Mouse (Mus musculus) kidney, postnatal 36 days (tissue): ENCODE data around the gene Rplp1.

Experiments used
- DNase-seq, 2 experiments: peaks; one replicate each; pipeline ENCODE4 v3.0.0; 2021 to 2022; ENCODE audit warnings: mixed read lengths in 2 of 2

Rplp1 gene

DNA sequence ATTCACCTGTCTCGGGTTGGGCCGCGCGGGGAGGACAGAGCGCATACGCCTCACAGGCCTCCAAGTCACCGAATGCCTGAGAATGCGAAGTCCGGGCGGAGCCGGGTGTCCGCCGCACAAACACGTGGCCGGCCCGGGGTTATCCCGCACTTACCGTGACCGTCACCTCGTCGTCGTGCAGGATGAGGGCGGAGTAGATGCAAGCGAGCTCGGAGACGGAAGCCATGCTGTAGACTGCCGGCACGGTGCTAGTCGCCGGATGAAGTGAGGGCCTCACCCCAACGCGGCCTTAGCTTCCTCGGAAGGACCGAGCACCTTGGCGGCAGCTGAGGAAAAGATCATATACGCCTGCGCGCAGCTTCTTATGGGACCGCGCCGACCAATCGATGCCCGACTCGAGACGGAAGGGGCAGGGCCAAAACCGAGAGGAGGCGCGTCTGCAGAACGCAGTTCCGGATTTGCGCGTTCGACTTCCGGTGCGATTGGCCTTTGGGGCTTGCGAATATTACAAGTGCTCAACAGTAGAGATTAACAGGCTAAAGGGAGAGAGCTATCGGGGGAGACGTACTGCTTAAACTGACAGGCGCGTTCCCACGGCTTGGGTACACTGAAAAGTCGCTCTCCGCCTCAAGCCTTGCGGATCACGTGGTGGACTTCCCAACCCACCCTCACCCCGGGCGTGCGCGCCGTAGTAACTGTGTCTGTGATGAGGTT lies at the start of gene Rplp1:
TSS of gene Rplp1 (minus strand) at position 340 of the 714 bp plus-strand sequence.
- DNase-seq: peak; percentile 97 to 98

DNA sequence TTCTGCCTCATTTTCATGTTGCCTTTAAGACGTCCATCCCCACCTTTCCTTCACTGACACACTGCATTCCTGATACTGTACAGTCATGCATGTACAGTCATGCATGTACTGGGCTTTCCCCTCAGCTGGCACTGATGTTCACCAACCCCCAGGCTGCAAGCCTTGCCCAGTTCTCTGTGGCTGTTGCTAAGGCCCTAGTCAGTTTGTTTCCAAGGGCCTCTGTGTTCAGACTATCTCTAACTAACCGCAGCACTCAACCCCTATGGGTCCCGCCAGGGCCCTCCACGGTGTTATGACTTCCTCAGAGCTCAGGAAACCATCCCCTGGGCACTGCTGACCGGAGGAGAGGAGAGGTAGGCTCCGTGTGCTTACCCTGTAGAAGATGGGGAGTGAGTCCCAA lies 49.0 kb upstream of the Rplp1 start:
- DNase-seq: no peak

DNA sequence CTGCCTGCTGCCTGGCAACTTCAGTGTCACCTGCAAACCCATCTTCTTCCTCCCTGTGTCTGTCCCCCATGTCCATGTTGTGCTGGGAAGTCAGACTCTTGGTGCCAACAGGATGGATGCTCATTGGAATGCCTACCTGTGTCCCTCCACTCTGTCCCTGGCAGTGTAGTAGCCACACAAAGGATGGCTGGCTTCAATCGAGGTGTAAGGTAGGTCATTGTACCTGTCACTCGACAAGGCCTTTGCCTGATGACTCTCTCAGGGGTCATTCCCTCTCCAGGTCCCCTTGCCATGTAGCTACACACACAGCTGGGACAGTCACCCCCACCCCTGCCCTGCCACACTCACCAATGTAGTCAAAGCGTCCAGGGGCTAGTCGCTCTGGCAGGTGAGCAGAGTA lies 46.8 kb upstream of the Rplp1 start:
- no peak for DNase-seq

DNA sequence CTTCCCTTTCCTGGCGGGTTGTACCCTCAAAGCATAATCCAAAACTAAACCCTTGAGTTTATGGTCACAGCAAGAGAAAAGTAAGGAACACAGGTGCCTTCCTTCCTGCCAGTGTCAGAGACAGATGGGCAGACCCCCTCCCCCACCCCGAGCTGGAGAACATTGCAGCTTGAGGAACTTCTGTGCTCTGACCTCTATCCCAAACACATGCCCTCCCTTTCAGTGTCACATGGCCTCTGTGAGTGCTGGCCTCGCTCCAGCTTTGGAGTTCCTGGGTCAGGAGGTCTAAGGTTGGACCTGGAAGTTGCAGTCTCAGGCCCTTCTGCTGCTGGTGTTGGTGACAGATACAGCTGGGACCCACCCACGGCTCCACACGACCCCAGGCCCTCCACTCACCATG lies 46.4 kb upstream of the Rplp1 start:
- DNase-seq: peak; percentile 84 to 87

DNA sequence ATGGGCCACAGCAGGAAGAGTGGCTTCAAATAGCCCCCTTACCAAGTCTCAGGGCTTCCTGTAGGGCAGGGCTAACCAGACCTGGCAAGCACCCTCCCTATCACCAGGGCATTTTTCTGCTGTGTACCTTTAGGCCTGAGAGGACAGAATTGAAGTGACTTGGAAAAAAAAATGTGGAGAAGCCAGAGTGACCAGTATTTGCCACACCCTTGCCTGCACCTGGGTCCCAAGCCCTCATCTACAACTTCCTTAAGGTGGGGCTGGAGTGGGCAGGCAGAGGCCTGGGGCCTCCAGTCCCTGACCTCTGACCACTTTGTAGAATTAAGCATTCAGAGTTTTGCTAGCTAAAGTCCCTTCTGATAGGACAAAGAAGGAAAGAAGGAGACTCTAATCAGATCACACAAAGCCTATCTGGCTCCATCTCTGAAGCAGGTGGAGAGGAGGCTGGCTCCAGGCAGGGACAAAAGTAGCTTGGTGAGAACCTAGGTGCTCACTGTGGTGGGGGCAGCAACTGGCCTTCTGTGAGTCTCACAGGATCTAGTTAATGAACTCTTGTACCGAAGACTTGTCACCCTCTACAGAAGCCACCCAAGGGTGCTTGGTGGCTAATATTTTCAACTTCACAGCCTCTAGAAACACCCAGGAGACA lies 45.7 kb upstream of the Rplp1 start:
- DNase-seq: no peak

DNA sequence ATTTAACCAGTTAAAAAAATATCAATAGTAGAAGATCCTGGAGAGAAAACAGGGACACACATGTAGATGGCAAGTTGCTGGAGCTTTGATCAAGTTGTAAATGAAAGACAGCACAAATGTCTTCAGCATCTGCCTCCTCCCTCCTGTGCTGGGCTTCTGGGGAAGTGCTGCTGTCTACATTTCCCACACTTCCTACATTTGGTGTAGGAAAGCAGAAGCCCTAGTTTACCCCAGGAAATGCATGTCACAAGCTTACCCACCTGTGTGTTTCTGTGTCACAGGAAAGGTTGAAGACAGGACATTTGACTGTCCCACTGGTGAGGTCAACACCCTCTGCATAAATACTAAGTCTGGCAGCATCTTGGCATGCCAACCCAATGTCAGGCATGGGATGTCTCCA lies 40.4 kb upstream of the Rplp1 start:
- DNase-seq: no peak

DNA sequence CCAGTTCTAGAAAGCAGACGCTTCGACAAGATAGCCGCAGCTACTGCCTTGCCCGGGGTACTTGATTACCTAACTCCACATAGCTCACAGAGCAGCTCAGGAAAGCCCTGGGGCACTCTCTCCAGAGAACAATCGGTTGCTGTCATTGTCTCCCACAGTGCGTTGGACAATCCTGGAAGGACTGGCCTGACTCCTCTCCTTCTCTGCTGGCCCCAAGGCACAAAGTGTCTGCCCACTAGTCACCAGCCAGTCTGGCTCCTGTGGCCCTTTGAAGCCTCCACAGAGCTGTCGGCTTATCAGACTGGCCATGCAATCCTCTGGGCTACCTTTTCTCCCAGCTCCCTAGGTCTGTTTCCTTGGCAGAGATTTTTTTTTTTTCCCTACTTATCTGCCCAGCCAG lies 37.9 kb upstream of the Rplp1 start:
- no peak for DNase-seq

DNA sequence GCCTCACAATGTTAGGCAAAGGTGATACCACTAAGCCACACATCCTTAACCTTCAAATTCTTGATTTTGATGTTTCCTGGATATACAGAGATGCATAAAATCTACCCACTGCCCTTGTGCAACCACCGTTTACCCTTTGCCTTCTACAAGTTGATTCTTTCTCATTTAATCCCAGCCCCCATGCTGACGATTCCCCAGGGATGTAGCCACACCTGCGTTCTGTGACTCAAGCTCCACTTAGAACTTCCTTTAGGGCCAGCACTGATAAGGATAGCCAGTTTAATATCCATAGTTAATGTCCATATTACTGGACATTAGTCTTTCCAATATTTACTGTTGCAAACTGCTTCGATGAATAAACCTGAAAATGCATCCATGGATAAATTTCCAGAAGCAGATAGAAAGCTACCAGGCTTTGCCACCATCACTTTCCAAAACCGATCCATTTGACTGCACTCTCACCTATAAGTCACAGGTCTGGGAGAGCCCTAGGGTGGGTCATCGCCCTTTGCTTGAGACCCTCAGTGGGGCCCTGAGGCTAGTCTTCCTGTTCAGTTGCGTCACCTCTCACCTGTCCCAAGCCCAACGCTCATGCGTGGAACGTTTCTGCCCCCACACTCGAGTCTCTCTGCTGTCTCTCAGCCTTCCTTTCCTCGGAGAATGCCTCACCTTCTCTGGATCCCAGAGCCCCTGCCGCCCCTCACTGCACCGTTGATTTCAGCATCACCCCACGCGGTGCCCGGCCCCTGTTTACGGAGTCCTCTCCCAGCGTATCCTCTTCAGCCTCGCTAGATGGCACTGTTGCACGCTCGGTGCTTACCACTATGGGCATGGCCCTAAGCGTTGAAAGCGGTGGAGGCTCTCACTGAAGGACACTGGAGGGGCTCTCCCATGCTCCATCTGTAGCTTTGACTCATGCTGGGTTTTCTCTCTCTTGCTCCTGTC lies 33.3 kb upstream of the Rplp1 start:
- peak; percentile 77 to 89 for DNase-seq

DNA sequence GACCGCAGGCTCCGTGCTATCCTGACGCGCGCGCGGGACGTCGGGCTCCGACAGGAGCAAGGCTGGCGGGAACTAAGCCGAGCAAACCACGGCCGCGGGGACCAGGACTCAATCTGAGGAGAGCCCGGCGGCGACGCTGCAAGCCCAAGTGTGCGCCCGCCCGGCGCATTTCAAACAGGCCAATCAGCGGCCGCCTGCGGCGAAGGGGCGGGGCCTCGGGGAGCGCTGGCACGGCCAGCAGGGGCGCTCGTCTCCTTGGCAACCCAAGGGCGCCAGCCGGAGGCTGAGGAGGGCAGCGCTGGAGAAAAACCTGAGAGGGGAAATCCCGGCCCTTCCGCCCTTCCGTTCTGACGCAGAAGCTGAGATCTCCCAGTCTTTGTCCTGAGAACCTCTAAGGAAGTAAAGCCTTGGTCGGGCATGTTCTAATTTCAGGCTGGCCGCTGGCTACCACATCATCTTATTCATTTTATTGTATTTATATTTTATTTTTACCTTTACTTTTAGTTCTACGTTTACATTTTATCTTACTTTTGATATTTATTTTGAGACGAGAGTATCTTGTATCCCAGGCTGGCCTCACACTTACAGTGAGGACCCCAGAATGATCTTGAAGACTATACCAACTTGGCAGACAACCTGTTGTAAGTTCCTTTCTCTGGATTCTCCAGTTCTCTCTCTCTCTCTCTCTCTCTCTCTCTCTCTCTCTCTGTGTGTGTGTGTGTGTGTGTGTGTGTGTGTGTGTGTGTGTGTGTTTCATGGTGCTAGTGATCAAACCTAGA lies 32.5 kb upstream of the Rplp1 start, which contains the start of gene Kif23:
TSS of gene Kif23 (minus strand) at position 152 of the 779 bp plus-strand sequence.
- peak; percentile 96 to 97 for DNase-seq

DNA sequence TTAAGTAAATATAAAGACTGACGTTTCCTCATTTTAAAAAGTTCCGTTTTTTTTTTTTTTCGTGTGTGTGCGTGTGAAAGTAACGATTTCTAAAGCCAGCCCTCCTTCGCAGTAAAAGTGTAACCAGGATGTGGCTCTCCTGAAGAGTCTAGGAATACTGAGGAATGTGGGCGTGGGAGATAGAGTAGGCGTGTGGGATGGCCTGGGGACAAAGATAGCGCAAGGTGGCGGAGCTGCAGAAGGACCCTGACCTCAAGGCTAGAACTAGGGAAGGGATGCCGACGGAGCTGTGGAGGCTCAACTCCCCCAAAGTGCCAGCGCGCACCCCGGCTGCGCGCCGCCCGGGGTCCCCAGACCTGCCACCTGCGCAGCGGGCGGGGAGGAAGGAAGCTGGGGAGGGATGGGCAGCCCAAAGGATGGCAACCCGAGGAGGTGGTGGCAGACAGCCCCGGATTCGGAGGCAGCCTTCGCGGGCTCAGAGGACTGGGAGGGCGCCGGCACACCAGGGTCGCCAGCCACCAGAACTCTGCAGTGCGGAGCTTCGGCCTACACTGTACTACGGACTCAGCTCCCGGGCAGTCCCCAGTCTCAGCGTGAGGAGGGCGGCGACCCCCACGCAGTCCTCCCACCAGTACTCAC lies 31.8 kb upstream of the Rplp1 start:
- DNase-seq: peak; percentile 29 to 42

DNA sequence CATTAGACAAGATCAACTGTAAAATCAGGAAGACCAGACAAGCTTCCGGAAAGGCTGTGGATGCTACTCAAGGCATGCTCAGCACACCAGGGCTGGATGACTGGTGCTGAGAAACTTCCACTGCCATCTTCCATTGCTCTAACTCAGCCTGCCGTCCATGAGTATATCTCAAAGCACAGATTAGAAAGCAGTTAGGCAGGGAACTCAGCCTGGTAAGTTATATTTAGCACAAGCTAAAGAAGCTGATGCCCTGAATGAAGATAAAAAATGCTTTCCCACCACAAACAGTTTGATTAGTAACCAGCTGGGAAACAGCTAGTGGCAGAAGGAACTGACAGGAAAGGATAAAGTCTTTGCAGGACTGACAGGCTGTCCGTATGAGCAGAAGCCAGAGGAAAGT lies 26.7 kb upstream of the Rplp1 start:
- DNase-seq: no peak

DNA sequence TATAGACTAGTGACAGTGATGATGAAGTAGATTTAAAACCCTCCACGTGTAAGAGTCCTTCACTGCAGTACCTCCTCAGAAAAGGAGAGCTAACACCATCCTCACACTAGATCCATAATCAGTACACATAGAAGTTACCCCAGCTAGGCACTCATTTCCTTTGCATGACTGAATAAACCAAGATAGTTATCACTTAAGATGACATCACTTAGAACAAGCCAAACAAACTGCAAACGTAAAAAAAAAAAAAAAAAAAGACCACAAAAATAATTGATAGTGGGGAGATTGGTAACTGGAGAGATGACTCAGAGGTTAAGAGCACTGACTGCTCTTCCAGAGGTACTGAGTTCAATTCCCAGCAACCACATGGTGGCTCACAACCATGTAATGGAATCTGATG lies 19.0 kb upstream of the Rplp1 start:
- DNase-seq: no peak

DNA sequence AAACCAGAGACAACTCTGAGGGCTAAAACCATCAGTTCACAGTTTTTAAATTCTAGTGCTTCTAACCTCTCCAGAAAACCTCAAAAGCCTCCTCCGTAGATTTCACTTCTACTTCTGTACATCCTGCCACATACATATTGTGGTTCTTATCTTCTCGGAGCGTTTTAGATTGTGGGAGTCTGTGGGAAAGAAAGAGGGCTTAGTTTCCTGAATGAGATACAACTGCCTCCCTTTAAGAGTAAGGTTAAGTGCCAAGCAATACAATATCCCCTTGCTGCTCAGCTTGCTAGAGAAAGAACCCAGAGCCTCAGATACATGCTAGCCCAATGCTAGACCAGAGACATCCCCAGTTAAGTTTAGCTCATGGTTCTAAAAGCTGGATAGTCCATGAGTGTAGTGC lies 17.7 kb upstream of the Rplp1 start:
- DNase-seq: no peak

DNA sequence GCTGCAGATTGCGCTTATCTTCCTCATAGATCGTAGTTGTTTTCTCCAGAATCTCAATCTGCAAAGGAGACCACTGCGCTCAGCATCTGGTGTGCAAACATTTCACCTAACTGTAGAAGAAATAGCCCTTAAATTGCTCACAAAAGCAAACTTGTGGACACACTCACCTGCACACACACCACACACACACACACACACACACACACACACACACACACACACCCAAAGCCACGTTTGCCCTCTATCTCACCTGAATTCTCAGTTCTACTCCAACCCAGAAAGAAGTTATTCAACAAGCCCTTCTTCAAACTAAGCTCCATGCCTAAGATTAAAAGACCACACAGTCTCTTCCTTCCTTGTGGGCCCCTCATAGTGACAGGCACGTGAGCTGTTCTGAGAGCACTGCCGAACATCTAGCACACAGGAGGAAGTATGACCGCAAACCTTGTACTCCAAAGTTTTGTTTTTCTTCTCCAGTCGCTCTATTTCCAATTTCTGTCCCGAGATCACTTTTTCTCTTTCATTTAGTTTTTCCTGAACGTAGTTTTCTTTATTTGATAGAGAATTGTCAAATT lies 10.8 kb upstream of the Rplp1 start:
- no peak for DNase-seq

DNA sequence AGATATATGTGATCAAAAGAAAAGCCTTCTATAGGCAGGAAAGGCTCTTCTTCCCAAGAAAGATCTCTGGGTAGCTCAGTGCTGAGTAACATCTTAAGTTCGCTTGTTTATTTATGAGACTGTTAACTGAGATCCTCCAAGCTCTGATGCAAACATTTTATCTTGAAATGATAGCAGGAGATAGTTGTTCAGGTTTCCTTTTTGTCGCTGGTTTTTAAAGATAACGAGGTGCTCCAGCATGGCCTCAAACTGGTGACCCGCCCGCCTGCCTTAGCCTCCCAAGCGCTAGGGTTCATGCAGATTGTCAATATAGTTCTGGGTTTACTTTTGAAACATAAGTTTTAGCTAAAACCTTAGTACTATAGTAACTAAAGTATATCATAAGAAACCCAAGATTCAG lies 6.0 kb upstream of the Rplp1 start:
- DNase-seq: no peak

DNA sequence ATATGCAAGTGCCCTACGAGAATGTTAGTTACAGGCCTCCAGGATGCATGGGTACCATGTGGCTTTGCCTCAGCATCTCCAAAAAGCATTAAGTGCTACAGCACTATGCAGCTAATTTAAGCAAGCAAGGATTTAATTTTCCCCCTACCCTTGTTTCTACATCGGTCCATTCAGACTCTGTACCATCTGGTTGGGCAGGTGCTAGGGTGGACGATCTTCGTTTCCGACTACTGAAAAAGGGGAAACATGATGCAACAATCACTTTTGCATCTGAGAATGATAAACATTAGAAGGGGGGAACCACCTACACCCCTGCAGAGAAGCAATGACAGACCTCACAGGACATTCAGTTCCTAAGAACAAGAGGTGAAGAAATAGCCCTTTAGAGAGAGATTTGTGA lies 5.1 kb upstream of the Rplp1 start:
- no peak for DNase-seq

DNA sequence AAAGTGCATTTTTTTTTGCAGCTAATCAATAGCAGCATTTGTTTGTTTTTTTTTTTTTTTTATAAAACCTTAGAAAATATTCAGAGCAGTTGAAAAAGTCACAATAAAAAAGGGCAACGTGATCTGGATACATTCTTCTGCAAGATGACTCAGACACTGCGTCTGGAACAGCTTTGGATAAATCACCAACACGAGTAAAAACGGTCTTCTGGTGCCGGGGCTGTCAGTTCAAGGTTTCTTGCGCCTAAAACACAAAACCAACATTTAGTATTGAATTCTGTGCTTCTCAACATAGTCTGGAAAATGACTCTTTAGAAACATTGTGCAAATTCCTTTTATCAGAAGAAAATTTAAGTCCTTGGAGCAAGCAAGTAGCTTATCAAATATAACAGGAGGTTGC lies 3.1 kb upstream of the Rplp1 start:
- DNase-seq: no peak

DNA sequence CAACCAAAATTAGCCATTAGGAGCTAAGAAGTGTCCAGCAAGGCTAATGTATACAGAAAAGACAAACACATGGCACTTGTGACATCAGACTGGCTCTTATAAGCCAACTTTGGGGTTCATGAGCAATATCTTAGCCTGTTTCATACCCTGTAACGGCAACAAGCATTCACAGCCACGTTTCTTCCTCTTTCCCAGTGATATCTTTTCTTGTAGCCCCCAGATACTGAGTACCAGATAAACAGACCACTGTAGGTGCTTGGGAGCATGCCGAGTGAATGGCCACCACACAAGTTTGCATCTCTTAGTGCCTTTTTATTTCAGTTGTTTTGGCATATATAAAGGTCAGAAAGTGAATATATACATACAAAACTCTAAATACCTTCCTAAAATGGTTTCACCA lies 2.6 kb upstream of the Rplp1 start:
- DNase-seq: no peak

DNA sequence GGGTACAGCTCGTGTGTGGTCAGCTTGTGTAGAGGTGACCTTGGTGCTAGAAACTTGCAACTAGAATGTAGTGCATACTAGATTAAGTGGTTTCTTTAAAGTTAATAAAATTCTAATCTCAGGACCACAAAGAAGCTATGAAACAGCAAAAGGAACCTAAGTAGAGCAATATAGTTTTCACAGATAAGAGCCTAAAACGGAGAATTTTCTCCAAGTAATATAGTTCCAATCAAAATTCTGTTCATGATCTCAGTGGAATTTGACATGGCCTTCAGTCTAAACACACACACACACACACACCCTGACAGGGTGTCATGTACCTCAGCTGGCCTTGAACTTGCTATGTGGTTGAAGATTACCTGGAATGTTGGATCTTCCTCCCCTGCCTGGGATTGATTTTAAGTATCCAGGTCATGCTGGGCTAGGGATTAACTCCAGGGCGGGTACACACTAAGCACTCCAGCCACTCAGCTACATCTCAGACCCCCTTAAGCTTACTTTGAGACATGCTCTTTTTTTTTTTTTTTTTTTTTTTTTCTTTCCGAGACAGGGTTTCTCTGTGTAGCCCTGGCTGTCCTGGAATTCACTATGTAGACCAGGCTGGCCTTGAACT lies 1.2 kb upstream of the Rplp1 start:
- no peak for DNase-seq

DNA sequence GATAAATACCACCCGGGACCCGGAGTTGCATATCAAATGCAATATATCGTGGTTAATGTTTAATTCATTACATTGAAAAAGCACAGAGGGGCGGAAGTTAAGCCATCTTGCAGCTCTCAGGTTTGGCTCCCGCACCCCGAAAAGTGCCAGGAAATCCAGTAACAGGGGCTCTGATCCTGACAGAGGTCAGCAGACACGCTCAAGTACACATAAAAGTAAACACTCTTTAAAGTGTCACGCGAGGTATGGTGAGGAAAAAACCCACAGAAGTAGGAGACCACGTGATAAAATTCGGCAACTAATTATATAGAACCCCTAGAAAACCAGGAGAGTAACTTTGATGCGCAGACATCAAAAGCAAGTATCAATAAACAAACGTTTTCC lies 567 bp upstream of the Rplp1 start:
- no peak for DNase-seq
